Mouse (Mus musculus): ENCODE data around the gene Cers6. TPM values are rescaled to one million over a fixed set of nuclear protein-coding genes. Genes with fewer than 3 reads are reported as not detected.
A peak's percentile ranks its signal among the peaks of the same experiment; 100 is the strongest.

Cers6 gene
- polyA plus RNA-seq, 1 experiment = 78.2 TPM

DNA sequence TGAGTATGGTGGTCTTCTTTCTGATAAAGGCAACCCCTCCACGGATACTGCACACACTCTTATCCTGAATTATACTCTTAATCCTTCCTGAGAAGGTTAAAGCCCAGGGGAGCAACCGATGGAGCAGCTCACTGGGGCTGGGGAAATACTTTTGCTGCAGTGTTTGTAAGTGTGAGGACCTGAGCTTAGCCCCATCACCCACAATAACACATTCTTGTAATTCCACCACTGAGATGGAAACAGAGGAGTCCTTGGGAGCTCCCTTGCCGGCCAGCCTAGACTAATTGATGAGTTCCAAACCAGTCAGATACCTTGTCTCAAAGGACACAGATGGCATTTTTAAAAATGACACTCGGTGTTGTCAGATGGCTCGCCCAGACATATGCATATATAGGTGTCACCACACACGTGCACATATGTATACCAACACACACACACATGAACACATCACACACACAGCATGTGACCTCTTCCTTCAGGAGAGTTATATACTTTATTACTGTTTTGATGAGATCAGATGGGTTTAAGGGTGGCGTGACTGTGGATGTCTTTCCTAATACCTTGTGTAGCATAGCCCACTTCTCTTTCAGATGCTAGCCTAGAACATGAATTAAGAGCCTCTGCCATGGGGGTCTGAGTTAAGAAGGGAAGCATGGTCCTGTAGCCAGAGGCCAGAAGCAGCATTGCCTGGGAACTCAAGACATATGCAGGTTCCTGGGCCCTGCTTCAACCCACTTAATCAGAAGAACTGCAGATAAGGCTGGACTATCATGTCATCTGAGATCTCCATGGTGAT lies 210.4 kb downstream of the Cers6 start:
- no peak overlapping the region for H3K4me3 ChIP-seq (ENCODE audit: insufficient read depth, low read length)
- TF ChIP-seq POLR2A (IDR thresholded peaks at IDR 0.05; ENCODE audit: low read depth, low read length) = no peak
- no peak for TF ChIP-seq CTCF (IDR thresholded peaks at IDR 0.05; ENCODE audit: borderline replicate concordance, insufficient read depth, low read length)
- H3K27ac ChIP-seq (ENCODE audit: insufficient read depth, low read length) = no peak overlapping the region
- H3K4me1 ChIP-seq (ENCODE audit: control insufficient read depth, insufficient read depth, low read length) = peaks cover 3% of the 10 kb centered on the region; the same call in 1 of the 2 replicates

DNA sequence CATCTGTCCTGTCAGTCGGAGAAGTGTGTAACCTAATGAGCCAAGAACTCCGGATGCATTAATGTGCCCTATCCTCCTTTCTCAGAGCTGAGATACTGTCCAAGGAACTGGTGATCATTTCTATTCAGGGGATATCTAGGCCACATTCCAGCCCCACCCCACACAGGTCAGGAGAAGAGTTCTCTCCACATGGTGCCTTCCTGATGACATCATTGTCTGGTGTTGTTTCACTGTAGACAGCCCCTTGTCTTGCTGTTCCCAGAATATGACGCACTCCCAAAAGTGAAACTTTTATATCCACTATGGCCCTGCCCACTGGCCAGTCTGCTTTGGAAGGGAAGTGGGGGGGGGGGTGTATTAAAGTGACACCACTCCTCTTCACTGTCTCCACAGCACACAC lies 215.9 kb downstream of the Cers6 start:
- TF ChIP-seq CTCF (IDR thresholded peaks at IDR 0.05; ENCODE audit: borderline replicate concordance, insufficient read depth, low read length) = no peak
- no peak for TF ChIP-seq POLR2A (IDR thresholded peaks at IDR 0.05; ENCODE audit: low read depth, low read length)
- H3K27ac ChIP-seq (ENCODE audit: insufficient read depth, low read length) = 0 out of 2 replicates have a peak overlapping the region, but pooled peaks have one; percentile 6
- peaks cover 3% of the 10 kb centered on the region; the same call in 1 of the 2 replicates for H3K4me1 ChIP-seq (ENCODE audit: control insufficient read depth, insufficient read depth, low read length)
- no peak overlapping the region for H3K4me3 ChIP-seq (ENCODE audit: insufficient read depth, low read length)

DNA sequence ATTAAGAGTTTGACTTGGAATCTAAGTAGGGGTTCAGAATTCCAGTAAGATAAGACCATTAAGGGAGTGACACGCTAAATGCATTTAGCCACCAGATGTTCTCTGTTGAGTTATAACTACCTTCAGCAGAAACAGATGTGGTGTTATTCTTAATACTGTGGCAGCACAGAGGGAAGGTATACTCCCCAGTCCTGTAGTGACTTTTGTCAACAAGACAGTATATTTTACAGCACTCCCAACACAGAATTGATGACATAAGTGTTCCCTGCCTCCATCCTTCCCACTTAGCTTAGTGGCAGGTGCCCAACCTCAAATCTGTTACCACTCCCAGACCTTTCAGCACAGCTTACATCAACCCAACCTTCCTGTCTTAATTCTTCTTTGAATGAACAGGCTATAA lies 219.5 kb downstream of the Cers6 start:
- no peak for TF ChIP-seq CTCF (IDR thresholded peaks at IDR 0.05; ENCODE audit: borderline replicate concordance, insufficient read depth, low read length)
- TF ChIP-seq POLR2A (IDR thresholded peaks at IDR 0.05; ENCODE audit: low read depth, low read length) = no peak
- Histone ChIP-seq H3K27ac (ENCODE audit: insufficient read depth, low read length) (no peak overlapping the region), H3K4me3 (ENCODE audit: insufficient read depth, low read length) (no peak overlapping the region), H3K4me1 (ENCODE audit: control insufficient read depth, insufficient read depth, low read length) (peaks cover 6% of the 10 kb centered on the region)

DNA sequence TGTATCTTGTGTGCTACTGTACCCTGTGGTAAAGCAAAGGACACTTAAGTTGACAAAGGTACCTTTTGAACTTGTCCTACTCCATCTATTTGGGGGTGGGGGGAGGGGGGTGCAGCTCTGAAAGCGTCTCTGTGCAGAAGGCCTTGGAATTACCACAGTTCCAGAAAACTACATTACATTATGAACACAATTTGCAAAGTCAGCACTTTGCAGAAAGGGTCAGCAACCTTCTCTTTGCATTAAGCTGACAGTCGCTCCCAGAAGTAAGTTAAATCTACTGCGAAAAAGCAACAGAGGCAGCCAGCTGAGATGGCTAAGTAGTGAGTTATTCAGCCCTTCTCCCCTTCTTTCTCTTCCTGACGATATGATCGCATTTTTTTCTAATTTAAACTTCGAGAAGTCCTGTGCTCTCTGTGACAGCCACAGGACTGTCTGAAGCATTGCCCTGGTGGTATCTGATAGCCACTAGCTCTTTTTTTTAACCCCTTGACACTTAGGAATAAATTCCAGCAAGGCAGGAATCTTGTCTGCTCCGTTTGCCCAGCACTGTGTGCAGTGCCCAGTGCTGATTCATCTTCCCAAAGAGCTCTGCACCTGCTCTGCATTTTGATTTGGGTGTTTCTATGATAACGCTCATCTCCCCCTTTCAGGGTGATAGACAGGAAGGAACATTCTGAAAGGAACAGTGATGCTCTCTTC lies 221.4 kb downstream of the Cers6 start:
- peaks cover 6% of the 10 kb centered on the region for H3K4me1 ChIP-seq (ENCODE audit: control insufficient read depth, insufficient read depth, low read length)
- H3K4me3 ChIP-seq (ENCODE audit: insufficient read depth, low read length) = no peak overlapping the region
- no peak overlapping the region for H3K27ac ChIP-seq (ENCODE audit: insufficient read depth, low read length)
- no peak for TF ChIP-seq CTCF (IDR thresholded peaks at IDR 0.05; ENCODE audit: borderline replicate concordance, insufficient read depth, low read length)
- TF ChIP-seq POLR2A (IDR thresholded peaks at IDR 0.05; ENCODE audit: low read depth, low read length) = no peak

DNA sequence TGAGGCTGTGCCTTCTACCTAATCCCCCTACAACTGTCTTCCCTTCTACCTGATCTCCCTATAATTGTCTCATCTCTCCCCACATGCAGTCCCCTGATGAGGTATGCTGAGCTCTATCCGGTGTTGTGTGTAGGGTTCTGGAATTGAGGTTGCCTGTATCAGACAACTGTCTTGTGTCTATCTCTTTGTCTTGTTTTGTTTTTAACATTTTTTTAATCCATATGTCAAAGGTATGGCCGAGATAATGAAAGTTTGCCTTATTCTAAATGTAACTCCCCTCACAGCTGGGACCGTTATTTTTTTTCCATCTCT lies 221.9 kb downstream of the Cers6 start:
- Histone ChIP-seq H3K4me1 (ENCODE audit: control insufficient read depth, insufficient read depth, low read length) (peaks cover 6% of the 10 kb centered on the region), H3K4me3 (ENCODE audit: insufficient read depth, low read length) (no peak overlapping the region), H3K27ac (ENCODE audit: insufficient read depth, low read length) (no peak overlapping the region)
- TF ChIP-seq CTCF (IDR thresholded peaks at IDR 0.05; ENCODE audit: borderline replicate concordance, insufficient read depth, low read length) (no peak), POLR2A (IDR thresholded peaks at IDR 0.05; ENCODE audit: low read depth, low read length) (no peak)

DNA sequence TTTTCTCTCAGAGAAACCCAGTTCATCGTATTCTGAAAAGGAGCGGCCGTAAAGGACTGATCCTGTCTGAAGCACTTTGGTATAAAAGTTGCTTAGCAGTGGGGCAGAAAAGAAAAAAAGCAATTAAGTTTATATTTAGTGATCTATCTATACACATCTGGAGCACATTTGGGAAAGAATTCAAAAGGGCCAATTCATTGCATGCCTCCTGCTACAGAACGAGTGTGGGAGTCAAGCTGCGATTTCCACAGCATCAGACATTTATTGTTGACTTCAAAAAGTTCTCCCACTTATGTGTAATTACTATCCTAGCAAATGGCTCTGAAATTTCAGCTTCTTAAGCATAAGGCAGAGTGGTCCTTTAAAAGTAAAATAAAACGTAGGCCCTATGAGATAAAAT lies 223.2 kb downstream of the Cers6 start:
- H3K4me1 ChIP-seq (ENCODE audit: control insufficient read depth, insufficient read depth, low read length) = peaks cover 6% of the 10 kb centered on the region
- no peak overlapping the region for H3K4me3 ChIP-seq (ENCODE audit: insufficient read depth, low read length)
- H3K27ac ChIP-seq (ENCODE audit: insufficient read depth, low read length) = peak overlapping the region; percentile 72
- TF ChIP-seq CTCF (IDR thresholded peaks at IDR 0.05; ENCODE audit: borderline replicate concordance, insufficient read depth, low read length) = no peak
- TF ChIP-seq POLR2A (IDR thresholded peaks at IDR 0.05; ENCODE audit: low read depth, low read length) = no peak

DNA sequence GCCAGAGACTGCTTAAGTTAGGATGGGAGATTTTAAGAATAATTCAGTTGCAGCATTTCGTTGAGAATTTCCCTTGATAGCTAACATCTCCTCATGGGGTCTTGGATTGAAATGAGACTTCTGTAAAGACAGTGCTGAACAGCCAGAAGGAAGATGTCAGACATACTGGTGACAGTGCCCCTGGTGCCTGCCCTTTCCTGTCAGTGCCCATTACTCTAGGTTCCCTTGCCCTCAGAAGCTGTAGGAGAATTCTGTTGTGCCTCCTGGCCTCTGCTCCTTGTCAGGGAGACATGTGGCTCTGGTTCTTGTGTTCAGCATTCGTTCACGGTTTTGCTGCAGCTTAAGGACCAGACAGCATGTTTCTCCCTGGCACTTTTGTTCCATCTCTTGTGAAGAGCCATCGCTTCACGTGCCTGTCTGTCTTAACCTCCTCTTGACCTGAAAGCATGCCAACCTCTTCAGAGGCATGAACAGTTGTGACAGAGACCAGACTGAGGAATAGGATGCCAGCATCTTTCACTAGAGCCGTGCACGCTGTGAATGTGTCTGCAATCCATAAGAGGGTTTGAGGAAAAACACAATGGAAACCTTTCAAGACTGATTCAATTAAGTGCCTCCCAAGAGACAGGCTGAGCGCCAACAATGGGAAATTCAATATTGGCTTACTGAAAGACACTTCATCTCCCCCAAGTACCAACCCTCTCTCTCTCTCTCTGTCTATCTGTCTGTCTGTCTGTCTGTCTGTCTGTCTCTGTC lies 225.4 kb downstream of the Cers6 start:
- Histone ChIP-seq H3K4me1 (ENCODE audit: control insufficient read depth, insufficient read depth, low read length) (peaks cover 6% of the 10 kb centered on the region), H3K27ac (ENCODE audit: insufficient read depth, low read length) (no peak overlapping the region), H3K4me3 (ENCODE audit: insufficient read depth, low read length) (no peak overlapping the region)
- no peak for TF ChIP-seq POLR2A (IDR thresholded peaks at IDR 0.05; ENCODE audit: low read depth, low read length)
- TF ChIP-seq CTCF (IDR thresholded peaks at IDR 0.05; ENCODE audit: borderline replicate concordance, insufficient read depth, low read length) = no peak

DNA sequence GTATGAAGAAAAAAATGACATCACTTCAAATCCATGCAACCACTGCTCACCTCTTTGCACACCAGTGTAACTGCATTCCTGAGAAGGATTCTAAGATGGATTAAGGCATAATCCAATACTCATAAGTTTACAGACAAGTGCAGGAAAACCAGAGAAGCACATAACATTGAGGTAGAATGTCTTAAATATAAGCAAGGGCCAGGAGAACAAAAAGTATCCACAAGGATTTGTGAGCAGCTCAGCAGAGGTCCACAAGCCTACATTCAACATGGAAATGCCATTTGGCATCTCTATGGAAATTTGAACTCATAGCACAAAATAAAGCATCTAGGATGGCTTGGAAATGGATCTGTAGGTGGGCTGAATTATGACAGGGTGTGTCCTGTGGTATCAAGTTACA lies 234.6 kb downstream of the Cers6 start:
- Histone ChIP-seq H3K27ac (ENCODE audit: insufficient read depth, low read length) (no peak overlapping the region), H3K4me1 (ENCODE audit: control insufficient read depth, insufficient read depth, low read length) (no peaks in the 10 kb centered on the region; the same call in none of the 2 replicates), H3K4me3 (ENCODE audit: insufficient read depth, low read length) (no peak overlapping the region)
- TF ChIP-seq POLR2A (IDR thresholded peaks at IDR 0.05; ENCODE audit: low read depth, low read length) (no peak), CTCF (IDR thresholded peaks at IDR 0.05; ENCODE audit: borderline replicate concordance, insufficient read depth, low read length) (no peak)

DNA sequence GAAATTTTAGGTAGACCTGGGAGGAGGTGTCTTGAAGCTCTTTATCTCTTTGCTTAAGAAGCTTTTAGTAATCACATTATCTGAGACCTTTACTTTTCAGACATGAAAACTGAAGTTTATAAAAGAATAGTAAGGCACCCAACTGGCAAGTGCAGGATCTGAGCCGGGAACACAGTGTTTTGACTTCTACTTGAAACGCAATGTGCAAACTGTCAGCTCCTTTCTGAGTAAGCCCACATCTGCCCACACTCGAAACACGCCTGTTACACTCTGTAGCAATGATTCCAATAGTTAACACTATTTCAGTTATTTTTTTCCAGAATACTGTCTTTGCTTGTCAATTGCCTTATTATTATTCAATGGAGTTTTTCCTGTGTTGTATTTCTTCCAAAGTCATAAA lies 235.6 kb downstream of the Cers6 start:
- no peak for TF ChIP-seq CTCF (IDR thresholded peaks at IDR 0.05; ENCODE audit: borderline replicate concordance, insufficient read depth, low read length)
- no peak for TF ChIP-seq POLR2A (IDR thresholded peaks at IDR 0.05; ENCODE audit: low read depth, low read length)
- no peak overlapping the region for H3K4me3 ChIP-seq (ENCODE audit: insufficient read depth, low read length)
- H3K4me1 ChIP-seq (ENCODE audit: control insufficient read depth, insufficient read depth, low read length) = no peaks in the 10 kb centered on the region; the same call in none of the 2 replicates
- H3K27ac ChIP-seq (ENCODE audit: insufficient read depth, low read length) = no peak overlapping the region
